Mouse (Mus musculus) megakaryocyte-erythroid progenitor cell, adult 5-6 weeks (primary cell): Measurements from ENCODE around the gene Pde8a. TPM values are rescaled to one million over a fixed set of nuclear protein-coding genes. Genes with fewer than 3 reads are reported as not detected.
A peak's percentile ranks its signal among the peaks of the same experiment; 100 is the strongest.

Experiments
- ATAC-seq: replicated peaks from 2 replicates; pipeline ENCODE4 v1.8.0; 2016; ENCODE audit warnings: mild to moderate bottlenecking, inconsistent platforms; ENCODE audit not compliant: severe bottlenecking, poor library complexity, low FRiP score, low TSS enrichment
- total RNA-seq, 2 experiments: library from RNA; stranded (forward) in 1 of 2; stranded (reverse) in 1 of 2; fragments of 200-1000, 215-1000 nt in 1 of 2; fragments of >200 nt in 1 of 2; fragmentation: Nextera tagmentation in 1 of 2; gene quantifications; 2 replicates each; pipeline ENCODE4 v1.2.3; 2014 to 2017

Pde8a gene
- total RNA-seq, 2 experiments from 2014 or later: 0.33 to 0.94 TPM

DNA sequence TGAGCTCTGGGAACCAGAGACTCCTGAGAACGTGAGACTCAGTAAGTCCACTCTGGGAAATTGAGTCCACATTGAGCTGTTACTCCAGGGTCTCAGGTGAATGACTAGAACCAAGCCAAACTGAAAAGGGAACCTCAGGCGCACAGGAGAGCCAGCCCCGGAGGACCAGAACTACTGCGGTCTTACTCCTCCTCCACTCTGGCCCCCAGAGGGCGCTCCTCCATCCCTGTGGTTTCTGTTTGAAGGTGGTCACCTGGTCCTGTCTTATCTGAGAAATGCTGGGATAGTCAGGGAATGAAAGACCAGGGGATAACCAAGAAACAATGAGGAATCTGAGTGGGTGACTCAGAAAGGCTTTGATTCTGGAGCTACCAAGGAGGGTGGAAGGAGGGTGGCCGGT lies 4.5 kb upstream of the Pde8a start:
- 0 out of 2 replicates have a peak, but pooled peaks have one; percentile 40 for ATAC-seq

- no peak for ATAC-seq
Observed at GRCm38 (mm10) chr7:81209979-81210685, 3.3 kb upstream of the Pde8a start.

GRCm38 (mm10) chr7:81211760-81212159 lies 1.6 kb upstream of the Pde8a start:
- no peak for ATAC-seq

- ATAC-seq: peak; percentile 58
Observed at GRCm38 (mm10) chr7:81212261-81212681, 1.1 kb upstream of the Pde8a start.

GRCm38 (mm10) chr7:81212697-81213346 lies 574 bp upstream of the Pde8a start:
- ATAC-seq: peak; percentile 73

DNA sequence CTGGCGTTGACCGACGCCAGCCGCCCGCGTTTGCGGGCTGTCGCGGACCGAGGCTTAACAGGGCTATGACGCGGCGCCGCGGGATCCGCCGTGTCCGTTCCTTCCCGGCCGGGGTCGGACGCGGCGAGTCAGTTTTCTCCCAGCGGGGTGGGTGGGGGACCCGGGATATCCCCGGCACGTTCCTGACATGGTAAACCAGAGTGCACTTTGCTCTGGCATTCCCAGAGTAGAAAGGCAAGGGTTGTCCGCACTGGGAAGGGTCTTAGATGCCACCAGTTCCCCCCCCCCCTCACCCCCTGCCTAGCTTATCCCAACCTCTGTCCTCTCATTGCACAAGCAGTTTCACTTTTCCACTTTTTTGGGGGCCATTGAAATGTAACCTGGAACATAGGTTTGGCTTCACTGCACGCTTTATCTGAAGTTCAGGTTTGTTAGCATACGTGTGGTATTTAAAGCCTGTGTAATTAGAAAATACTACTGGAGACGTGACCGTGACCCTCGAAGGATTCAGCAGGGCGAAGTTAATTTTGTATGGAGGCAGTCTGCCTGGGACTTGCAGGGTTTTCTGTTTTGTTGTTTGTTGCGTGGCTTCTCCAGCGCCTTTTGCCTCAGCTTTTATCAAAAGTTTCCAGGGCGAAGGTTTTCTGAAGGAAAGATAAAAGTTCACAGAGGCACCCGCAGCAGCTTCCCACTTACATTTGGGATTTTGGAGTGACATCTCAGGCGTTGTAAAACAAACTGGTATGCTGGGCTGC lies 934 bp downstream of the Pde8a start:
- ATAC-seq: no peak

DNA sequence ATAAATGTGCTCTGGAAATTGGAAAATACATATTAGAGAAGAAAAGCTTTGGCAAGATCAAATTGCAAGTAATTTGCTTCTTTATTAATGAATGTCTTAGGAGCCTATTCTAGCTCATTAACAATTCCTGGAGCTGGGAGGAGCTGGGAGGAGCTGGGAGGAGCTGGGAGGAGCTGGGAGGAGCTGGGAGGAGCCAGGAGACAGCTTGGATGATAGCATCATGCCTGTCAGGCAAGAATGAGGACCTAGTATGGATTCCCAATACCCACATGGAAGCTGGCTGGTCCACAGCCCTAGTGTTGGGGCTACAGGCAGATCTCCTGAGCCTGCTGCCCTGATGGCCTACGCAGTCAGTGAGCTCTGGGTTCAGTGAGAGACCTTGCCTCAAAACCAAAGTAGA lies 2.6 kb downstream of the Pde8a start:
- no peak for ATAC-seq

DNA sequence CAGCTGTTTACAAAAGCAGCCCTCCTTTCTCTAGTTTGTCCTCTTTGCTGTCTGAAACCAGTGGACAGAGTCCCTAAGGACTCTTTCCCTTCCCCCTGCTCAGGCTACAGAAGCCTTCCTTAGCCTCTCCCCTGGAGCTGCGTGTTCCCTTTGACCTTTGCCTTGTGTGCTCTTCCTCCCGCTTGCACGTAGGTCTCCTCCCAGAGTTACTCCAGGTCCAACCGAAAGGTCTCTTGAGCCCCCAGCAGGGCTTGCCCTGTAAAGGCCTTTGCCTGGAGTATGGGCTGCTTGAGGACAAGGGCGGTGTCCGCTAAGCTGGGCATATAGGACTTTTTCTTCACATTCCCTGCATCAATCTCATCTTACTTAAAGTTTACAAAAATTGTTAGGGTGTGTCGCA lies 5.9 kb downstream of the Pde8a start:
- ATAC-seq: no peak

DNA sequence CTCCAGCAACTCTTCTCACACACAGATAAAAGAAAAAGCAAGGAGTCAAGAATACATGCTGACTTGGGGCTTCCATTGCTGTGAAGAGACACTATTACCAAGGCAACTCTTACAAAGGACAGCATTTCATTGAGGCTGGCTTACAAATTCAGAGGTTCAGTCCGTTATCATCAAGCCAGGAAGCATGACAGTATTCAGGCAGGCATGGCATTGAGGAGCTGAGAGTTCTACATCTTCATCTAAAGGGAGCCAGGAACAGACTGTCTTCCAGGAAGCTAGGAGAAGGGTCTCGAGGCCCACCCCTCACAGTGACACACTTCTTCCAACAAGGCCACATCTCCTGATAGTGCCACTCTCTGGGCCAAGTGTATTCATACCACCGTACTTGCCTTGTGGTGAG lies 7.0 kb downstream of the Pde8a start:
- no peak for ATAC-seq

DNA sequence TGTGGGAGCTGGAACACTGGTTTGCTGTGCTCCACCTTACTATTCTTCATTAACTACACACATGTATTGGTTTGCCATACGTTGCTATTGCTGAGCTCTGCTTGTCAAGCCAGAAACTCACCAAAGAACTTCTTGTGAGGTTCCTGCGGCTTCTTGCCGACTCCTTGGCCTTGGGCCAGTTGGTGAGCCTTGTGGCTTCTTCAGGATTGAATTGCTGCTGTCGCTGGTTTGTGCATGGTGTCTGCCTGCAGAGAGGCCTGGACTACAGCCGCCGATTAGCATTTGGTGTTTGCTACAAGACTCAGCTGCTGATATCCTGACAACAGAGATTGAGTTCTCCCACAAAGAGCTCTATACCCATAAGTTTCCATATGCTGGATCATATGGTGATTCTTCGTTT lies 10.9 kb downstream of the Pde8a start:
- ATAC-seq: no peak

DNA sequence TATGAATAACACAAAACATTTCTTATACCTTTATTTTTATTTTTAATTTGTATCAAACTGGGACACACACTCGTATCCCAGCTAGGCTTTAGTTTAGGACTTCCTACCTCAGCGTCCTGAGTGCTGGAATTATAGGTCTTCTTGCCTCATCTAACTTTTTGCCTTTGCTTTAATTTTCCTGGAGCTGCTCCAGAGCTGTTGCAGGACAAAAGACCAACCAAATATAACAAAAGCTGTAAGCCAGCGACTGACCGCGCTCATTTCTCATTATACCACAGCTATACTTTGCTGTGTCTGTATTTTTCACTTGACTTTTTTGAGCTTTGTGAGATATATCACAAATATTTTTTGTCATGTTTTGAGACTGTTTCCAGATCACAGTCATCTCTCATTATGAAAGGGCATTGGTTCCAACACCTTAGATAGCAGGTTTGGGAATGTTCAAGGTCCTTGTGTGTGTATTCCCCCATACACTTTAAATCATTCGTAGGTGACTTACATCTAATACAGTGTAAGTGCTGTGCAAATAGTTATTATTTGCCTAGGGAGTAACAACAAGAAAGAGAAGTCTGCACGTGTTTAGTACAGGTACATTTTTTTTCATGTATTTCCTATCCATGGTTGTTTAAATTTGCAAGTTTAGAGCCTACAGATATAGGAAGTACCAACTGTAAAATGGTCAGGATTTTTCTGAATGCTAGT lies 16.8 kb downstream of the Pde8a start:
- ATAC-seq: no peak

DNA sequence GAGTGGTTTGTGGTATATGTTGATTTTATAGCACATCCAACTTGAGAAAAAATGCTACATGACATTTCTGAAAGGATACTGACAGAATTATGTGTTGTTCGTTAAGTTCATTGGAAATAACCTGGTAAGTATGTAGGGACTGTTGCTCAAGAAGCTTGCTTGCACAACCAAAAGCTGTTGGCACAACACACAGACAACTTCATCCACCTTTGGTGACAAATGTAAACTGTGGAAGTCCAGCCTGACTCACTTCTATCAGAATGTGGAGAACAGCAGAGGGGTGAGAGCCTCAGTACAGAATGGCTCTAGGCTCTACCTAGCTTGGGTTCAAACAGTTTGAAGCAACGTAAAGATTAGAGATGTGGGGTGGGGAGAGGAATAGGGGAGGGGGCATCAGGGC lies 19.3 kb downstream of the Pde8a start:
- no peak for ATAC-seq

- ATAC-seq: no peak
Observed at GRCm38 (mm10) chr7:81235117-81235516, 21.7 kb downstream of the Pde8a start.

DNA sequence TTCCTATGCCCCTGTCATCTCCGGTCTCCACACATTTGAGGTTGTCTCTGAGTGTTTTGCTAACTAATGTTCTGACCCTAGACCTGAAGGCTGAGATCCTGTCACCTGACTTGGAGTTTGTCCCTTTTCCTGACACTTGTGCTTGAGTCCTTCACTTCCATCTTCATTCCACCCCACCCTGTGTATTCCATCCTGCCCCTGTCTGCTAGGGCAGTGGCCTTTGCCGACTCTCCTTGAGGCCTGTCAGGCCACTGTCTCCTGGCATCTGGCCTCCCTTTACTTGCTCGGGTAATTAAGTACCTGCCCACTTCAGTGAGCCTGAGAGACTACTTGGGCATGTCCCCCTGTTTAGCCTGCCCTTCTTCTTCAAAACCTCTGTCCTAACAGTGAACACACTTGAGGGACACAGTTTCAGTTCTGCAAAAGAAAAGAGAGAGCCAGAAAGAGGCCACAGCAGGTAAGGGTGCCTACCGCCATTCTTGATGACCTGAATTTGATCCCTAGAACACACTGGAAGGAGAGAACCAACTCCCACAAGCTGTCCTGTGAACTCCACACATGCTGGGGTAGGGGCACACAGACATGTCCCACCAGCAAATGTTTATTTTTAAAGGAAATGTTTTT lies 22.3 kb downstream of the Pde8a start:
- no peak for ATAC-seq

DNA sequence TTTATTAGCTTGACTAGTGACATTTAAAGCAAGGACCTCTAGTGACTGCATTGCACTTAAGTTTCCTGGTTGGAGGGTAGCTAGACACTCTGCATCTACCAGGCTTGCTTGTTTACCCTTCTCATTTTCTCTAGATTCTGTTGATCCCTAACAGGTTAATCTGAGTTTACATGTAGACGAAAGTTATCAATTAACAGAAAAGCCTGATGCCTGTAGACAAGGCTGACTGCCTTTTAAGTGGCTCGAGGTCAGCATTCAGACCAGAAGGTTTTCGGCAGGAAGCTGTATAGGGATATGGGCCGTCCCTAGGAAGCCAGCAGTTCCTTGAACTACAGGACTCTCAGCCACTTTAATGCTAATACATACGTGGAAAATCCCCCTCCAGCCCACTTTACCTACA lies 30.0 kb downstream of the Pde8a start:
- ATAC-seq: no peak

GRCm38 (mm10) chr7:81249854-81250279 lies 36.5 kb downstream of the Pde8a start:
- ATAC-seq: no peak

- no peak for ATAC-seq
Observed at GRCm38 (mm10) chr7:81250601-81251000, 37.2 kb downstream of the Pde8a start.

GRCm38 (mm10) chr7:81251521-81251920 lies 38.1 kb downstream of the Pde8a start:
- ATAC-seq: no peak

DNA sequence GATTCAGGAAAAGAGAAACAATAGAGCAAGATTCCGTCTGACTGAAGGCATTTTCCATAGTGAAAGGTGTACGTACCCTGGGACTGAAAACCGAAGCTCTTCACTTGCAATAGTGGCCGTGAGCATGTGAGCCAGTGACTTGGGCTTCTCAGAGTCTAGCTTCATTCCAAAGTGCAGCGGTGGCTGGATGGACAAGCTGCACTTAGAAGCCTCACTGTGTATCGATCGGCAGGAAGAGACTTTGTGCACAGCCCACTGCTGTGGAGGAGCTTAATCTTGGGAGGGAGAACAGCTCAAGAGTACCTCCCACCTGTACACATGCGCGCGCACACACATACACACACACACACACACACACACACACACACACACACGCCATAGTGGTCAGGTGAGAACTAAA lies 39.9 kb downstream of the Pde8a start:
- no peak for ATAC-seq

DNA sequence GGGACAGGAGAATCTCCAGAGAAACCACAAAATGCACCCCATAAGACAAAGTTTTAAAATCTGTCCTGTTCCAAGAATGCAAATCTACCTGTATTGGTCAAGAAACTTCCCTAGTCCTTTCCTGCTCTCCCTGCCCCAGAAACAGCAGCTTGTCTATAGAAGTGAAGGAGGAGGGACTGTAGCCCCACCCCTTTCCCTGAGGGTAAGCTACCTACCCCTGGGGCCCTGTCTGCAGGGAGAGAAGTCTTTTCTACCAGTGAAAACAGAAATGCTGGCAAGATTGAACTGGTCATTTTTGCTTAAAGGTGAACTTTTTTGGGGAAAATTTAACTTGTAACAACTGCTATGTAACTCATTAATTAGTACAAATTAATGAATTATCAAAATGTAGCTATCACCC lies 41.2 kb downstream of the Pde8a start:
- no peak for ATAC-seq
